Mouse (Mus musculus) heart, adult 9 months (tissue): Measurements from ENCODE around the gene Abtb2.

Experiments
- DNase-seq, 2 experiments: peaks; one replicate each; pipeline ENCODE4 v3.0.0; 2022; ENCODE audit warnings: low spot score in 2 of 2

Gene Abtb2

DNA sequence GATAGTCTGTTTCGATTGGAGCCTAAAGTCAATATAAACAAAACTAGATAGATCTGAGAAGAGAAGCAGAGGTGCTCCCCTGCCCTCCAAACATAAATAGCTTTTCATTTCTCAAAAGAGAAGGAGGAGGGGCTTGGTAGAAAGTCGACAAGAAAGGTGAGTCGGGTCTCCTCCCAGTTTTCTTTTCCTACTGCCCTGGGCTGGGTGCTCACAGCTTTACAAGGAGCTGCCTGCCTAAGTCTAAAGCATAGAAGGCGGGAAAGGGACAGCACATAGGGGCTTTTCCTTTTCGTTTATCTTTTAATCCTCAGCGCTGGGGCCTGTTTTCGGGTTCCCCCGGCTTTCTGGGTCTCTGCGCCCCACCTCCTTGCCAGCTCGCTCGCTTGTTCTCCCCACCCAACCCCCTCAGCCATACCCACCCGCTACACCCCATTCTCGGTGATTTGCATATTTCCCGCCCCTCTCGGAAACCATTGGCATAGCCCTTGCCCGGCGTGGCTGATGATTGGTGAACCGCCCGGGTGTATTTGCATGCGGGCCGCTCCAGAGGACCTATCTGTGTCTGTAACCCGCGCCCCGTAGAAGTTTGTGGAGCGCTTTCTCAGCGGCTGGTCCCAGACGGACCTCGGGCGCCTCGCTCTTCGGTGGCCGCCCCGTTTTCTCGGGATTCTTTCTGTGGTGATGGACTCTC lies at the start of gene Abtb2:
Gene Abtb2, plus strand, starts transcription at position 579 of the 691 bp plus-strand sequence.
- peak; percentile 95 to 96 for DNase-seq

DNA sequence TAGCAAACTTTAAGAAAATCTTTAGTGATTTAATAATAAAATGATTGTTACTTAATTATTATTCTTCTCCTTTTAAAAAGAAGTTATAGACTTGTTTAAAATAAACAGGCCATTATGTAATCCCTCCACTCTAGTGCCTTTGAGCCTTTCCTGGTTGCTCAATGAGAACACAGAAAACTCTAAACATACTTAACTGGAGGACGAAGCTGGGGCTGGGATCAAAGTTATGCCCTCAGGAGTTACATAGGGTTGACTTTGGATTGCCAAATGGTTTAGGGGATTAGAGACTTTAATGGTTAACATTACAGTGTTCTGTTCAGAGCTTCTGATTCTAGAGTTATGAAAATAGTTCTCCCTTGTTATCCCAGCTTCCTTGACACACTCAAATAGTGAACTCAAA lies 49.6 kb upstream of the Abtb2 start:
- DNase-seq: no peak

DNA sequence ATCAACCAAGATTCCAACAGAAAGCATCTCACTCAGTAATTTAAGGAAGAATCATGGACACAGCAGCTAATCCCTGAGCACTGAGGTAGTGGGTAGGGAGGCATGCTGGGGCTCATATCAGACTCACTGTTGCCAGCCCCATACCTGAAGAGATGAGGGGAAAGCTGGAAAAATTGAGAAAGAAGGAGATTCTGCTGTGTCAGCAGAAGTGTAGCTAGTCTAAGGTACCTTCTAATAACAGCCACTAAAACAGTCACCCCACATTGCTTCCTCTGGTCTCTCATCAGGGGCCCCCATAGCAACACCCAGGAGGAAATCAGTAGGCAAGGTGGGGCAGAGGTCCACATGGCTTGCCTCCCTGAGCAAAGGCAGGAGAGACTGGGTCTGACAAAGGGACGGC lies 40.5 kb upstream of the Abtb2 start:
- no peak for DNase-seq

DNA sequence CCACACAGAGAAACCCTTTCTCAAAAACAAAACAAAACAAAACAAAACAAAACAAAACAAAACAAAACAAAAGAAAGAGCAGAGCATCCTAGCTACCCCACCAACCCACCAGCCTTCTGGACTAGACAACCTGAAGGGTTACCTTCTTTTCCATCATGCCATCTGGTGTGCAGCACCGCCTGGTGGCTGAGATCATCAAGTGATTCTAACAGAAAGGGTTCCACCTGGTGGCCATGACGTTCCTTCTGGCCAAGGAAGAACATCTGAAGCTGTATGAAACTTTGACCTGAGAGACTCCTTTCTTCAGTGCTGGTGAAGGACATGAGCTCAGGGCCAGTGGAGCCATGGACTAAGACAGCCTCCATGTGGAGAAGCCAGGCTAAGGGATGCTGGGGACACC lies 19.0 kb upstream of the Abtb2 start:
- DNase-seq: peak in 1 of 2 experiments; percentile 40

DNA sequence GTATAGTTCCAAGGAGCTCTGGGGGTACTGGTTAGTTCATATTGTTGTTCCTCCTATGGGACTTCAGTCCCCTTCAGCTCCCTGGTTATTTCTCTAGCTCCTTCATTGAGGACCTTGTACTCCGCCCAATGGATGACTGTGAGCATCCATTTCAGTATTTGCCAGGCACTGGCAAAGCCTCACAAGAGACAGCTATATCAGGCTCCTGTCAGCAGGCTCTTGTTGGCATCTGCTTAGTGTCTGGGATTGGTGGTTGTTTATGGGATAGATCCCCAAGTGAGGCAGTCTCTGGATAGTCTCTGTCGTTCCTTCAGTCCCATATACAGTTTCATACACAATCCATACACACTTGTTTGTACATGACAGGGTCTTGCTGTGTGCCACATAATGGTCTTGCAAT lies 15.8 kb upstream of the Abtb2 start:
- DNase-seq: peak in 1 of 2 experiments; percentile 33

DNA sequence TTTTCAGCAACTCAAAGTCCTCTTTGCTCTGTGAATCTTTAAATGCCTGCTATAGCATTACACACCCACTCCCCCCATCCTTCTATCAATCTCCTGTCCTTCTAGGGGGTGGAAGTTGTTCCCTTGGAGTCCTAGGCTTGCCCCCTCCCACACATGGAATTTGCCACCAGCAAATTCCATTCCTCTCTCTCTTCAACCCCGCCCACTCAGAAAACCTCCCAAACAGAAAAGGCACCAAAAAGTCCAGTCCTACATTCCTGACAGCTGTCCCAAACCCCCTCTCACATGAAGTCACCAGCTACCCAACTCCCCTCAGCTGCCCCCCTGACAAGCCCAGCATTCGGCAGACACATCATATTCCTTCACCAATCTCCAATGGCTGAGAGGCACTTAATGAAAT lies 12.1 kb upstream of the Abtb2 start:
- no peak for DNase-seq

DNA sequence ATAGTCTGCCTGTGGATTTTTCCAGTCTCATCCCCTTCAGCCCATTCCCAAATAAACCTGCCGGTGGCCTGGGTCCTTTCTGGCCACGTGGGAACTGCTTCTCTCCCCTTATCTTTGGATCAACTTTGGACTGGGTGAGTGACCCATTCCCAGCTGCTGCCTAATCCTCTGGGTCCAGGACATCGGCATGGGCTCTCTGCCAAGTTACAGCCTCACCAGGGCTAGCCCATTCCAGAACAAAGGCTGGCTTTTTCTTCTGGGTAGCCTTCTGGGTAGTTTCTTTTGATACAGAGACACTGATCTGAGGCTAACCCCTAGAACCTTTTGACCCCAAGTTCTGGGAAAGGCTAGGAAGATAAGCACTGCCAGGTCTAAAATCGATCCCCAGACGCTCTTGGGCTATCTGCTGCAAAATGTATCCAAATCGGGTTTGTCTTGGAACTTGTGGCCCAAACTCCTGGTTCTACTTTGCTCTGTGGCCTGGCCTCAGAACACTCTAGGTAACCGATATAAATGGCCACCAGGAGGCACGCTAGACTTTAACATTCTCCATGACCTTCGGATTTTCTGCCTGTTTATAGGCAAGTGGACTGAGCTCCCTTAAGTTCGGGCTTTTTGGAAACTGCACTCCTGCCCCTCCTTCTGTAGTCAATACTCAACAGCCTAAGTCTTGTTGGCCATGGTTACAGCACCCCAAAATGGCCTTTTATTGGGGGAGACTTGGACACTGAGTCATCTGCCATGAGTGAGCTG lies 9.8 kb upstream of the Abtb2 start:
- no peak for DNase-seq

DNA sequence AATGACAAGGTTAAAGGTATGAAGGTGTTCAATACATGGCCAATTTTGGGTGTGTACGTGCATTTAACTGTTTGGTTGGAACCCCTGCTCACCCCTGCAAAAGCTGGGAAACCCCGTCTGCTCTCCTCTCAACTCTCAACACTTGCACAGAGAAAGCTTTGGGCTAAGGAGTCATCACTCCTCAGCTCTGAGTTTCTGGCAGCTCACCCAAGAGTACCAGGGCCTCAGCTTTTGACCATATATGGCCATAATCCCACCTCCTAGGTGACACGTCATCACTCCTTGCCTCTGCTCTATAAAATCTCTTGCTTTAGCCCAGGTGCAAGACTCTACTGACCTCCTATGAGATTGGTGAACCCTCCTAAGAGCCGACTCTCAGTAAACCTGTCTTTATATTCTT lies 5.2 kb upstream of the Abtb2 start:
- no peak for DNase-seq

DNA sequence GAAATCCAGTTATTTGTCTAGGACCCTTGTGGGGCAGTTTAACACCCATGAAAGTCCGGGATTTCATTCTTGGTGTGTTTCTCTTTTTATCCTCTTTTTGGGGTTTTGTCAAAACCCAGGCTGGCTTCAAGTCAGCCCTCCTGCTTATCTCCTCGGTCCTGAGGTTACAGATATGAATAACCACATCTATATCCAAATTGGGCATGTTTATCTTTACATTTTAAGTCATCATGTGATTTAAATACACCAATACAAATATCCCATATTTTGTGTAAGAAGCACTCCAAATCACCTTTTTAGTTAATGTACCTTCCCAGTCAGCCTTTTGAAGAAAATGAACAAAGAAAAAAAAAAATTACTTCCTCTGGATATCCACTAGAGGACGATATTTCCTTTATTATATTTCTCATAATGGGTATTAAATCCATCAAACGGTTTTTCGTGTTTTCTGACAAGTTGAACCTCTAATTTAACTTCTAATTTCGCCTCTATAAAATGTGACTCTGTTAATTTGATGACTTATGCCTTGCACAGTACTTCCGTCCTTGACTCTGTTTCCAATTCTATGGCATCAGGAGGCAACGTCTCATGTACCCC lies 1.6 kb upstream of the Abtb2 start:
- no peak for DNase-seq

DNA sequence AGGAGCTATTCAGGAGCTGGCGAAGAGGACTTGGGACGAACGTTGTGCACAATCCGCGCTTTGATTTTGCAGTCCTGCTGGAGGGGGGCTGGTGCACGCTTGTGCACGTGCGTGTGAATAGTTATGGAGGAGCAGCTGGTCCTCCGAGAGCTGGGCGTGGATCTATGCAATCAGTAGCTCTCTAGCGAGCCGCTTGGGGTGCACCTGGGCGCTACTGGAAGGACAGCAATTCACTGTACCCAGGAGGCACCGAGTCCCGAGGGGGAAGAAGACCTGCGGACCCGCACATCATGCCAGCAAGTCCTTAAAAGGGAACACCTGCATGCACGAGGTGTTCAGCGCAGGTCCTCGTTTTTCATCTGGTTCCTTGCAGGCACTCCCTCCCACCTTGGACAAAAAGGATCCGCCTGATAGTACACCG lies 929 bp upstream of the Abtb2 start:
- no peak for DNase-seq

DNA sequence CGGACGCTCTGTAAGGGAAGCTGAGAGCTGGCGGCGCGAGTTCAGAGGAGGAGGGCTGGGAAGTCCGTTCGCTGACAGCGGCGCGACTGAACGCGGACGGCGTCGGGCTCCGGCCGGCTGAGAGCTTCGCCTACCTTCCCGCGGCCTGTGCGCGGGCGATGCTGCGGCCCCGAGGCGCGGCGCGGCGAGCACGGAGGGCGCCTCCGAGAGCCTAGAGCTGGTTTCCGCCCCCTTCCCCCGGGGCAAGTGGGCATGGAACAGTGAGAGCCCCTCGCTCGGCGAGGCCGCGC lies 258 bp downstream of the Abtb2 start:
- DNase-seq: no peak

DNA sequence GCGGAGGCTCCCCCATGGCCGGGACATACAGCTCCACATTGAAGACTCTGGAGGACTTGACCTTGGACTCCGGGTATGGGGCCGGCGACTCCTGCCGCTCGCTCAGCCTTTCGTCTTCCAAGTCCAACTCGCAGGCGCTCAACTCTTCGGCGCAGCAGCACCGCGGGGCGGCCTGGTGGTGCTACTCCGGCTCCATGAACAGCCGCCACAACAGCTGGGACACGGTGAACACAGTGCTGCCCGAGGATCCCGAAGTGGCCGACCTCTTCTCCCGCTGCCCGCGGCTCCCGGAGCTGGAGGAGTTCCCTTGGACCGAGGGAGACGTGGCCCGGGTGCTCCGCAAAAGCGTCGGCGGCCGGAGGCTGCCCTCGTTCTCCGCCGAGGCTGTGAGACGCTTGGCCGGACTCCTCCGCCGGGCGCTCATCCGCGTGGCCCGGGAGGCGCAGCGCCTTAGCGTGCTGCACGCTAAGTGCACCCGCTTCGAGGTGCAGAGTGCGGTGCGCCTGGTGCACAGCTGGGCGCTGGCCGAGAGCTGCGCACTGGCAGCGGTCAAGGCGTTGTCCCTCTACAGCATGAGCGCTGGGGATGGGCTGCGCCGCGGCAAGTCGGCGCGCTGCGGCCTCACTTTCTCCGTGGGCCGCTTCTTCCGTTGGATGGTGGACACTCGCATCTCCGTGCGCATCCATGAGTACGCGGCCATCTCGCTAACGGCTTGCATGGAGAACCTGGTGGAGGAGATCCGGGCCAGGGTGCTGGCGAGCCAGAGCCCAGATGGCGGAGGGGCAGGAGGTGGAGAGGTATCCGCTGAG lies 807 bp downstream of the Abtb2 start:
- DNase-seq: peak in 1 of 2 experiments; percentile 58

DNA sequence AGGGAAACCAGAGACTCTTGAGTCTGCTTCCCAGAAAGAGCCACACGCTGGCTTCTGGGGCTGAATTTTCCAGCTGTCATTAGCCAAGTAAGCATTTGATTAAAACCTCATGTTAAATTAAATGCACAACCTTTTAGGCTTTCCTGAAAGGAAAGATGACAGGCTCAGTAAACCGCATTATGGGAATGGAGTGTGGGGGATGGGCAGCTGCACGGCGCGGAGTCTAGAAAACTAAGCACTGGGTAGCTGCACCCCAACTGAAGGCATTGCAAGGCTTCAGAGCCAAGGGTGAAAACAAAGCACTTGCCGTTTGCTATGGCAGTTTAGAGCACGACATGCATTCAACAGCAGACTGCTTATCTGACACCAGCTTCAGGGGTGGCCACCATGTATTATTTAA lies 2.1 kb downstream of the Abtb2 start:
- no peak for DNase-seq

DNA sequence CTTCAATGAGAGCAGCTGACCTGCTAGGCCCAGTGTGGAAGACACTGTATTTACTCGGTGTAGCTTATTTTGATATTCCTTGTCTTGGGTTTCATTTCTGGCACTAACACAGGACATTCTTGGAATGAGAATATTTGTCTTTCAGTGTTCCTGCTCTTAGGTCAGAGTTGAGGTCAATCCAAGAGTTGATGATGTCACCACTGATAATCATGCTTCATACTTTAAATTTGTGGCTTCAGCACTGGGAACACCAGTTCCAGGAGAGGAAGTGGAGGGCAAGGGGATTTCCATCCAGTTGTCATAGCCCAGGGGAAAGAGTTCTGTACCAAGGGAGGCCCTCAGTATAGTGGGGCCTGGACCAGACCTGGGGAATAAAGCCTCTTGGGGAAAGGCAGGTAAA lies 3.6 kb downstream of the Abtb2 start:
- DNase-seq: no peak

DNA sequence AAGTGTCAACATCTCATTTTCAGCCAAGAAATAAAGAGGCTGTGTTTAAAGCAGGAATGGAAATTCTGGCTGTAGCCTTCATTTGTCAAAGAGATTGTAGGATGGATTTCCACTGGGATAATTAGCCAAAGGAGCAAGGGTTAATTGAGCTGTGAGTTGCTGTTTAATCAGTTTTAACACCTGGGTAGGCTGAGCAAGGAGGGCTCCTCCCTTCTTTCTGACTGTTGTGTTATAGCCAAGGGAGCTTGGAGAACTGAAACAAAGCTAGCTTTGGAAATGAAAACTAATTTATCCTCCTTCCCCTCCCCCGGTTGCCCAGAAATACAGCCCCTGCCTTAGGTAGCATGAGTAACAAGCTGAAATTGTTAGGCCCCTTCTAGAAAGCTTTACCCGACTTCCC lies 6.2 kb downstream of the Abtb2 start:
- DNase-seq: no peak

DNA sequence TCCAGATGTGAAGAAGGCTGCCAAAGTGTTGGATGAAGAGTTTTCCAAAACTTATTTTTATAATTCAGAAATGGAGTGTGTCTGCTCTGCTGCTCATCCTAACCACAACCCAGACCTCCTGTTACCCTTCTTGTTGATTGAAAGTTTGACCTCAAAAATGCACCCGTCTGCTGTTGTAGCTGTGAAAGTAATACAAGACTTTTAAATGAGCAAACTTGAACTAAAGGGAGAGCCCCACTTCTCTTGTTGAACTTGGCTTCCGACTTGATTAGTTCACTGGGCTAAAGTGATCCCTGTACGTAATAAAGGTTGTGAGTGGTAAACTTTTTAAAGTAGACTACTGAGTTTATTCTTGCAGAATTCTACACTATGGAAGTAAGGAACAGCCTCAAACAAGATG lies 10.3 kb downstream of the Abtb2 start:
- no peak for DNase-seq

DNA sequence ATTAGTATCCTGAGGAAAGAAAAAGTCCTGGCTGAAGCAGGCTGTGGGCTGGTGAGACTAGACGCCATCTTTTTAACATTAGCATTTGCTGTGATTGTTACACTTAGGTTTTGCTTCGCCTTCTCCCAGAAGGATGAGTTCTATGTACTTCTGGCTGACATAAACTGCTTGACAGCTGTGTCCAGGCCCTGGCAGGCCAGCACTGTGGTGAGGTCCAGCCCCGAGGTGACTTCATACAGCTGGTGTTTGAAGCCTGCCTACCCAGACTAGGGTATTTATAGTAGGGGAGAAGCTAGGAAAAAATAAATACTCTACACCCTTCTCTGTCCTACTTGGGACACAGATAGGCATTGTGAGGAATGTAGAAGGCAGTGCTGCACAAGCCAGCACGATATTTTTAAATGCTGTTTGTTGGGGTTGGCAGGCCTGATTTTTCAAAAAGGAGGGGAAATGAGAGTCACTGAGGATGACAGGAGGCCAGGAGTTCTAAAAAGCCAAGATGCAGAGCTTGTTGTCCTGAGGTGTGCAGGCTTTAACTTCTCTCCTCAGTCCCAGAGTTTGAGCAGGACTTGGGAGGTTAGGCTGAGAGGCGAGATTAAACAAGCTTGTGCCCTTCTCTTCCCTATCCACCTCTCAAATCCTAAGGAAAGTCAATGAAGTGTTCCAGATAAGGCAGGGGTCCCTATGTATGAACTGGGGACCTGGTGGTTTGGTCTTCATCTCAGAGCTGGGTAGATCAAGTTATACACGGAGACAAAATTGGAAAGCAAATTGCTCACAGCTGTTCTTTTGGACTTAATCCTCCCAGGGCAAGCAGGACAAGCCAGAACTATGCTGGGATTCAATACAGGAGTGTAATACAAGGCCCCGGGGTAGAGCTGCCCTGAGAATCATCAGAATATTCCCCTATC lies 11.9 kb downstream of the Abtb2 start:
- peak; percentile 84 to 85 for DNase-seq

DNA sequence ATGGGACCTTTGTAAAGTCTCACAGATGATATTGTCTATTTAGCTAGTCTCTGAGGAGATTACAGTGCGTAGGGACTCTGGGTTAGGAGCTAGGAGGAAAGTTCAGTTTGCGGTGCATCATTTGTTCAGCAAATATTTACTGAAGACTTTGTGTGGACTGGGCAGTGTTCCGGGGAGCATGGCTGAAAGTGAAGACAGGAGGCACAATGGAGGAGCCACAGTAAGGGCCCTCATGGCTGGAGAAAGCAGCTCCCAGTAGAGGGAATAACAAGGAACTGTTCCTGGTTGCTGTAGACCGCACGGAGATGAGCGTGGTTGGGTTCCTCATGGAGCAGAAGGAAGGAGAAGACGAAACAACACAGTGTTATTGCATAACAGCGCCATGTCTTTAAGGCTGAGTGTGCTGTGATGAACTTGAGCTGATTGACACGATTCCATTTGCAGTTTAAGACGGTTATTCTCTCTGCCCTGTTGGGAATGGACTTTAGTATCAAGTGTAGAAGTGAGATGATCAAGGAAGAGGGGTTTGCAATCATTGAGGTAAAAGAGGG lies 12.6 kb downstream of the Abtb2 start:
- no peak for DNase-seq

DNA sequence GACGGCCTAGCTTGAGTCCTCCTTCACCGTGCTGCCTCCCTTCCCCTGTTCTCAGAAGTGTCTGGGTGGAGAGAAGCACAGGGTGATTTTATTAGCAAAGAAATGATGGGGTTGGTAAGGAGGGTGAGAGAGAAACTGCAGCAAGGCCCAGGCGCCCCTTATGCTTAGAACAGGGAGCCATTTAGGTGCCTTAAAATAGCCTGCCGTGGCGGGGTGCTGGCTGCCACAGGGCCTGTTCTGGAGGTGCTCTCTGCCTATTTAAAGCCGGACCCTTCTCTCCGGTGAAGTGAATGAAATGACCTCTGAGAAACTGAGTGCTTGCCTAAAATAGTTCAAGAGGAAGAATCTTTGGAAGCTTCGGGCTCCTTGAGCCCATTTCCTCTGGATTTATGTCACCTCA lies 14.6 kb downstream of the Abtb2 start:
- DNase-seq: no peak

DNA sequence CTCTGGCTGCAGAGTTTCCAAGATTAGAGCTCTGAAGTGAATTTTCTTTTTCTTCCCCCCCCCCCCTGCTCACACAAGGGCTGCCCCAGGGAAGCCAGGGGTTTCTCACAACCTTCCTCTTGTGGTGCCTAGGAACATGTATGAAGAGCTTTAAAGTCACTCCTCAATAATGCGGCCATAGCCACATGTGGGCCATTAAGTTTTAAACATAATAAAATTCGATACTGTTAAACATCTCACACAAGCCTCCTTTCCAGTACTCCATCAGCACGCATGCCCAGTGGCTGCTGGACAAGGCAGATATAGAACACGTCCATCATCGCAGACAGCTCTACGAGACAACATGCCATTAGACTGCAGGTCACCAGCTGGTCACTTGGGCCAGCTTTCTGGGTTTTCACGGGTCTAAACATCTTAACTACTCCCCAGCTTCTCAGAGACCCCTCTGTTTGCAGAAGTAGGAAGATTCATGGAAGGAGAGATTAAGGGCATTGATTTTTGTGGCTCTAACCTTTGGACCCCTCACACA lies 15.3 kb downstream of the Abtb2 start:
- no peak for DNase-seq

DNA sequence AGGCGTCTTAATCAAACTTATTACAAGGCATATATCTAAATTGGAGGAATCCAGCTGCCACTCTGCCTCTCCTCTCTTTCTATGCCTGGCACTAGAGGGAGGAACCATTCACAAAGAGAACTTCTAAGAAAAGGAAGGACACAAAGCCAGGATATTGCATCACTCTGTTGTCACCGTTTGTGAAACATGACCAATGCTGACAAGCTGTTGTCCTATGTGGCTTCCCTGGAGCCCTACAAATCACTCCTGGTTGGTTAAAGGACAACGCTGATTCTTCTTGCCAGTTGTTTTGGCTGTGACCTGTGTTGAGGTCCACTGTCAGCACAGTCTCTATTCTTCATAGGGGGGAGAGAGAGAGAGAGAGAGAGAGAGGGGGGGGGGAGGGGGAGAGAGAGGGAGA lies 17.2 kb downstream of the Abtb2 start:
- no peak for DNase-seq
